Mouse (Mus musculus) left cerebral cortex, postnatal 14 days (tissue): ENCODE data around the gene Kdm6b. TPM values are rescaled to one million over a fixed set of nuclear protein-coding genes. Genes with fewer than 3 reads are reported as not detected.
A peak's percentile ranks its signal among the peaks of the same experiment; 100 is the strongest.

Source experiments
- DNase-seq, 2 experiments: peaks; one replicate each; pipeline ENCODE4 v3.0.0; 2021 to 2022; ENCODE audit warnings: low spot score in 2 of 2, mixed read lengths in 1 of 2
- intact Hi-C: fragments of 180-260 bp; cut with DNase I; formaldehyde crosslinking; loops from one replicate; pipeline ENCODE4 v1.15.1; 2025
- total RNA-seq, 2 experiments: library from RNA; stranded (reverse); gene quantifications; 2 replicates each; pipeline ENCODE4 v1.2.3; 2021

Kdm6b gene
- total RNA-seq, 2 experiments from 2014 or later = 33.0 to 33.3 TPM

GRCm38 (mm10) chr11:69420554-69421000 is 7.1 kb upstream of the Kdm6b start:
- intact Hi-C loops = no loop called here
- no peak for DNase-seq

- intact Hi-C loops = loop anchor here (5.0 kb wide), 1 partner anchor 323 kb away; the partner anchor contains the start of gene Per1
- DNase-seq = no peak
These were observed 6.5 kb upstream of the Kdm6b start for GRCm38 (mm10) chr11:69419813-69420553.

- peak in 1 of 2 experiments; percentile 68 for DNase-seq
- intact Hi-C loops = loop anchor here (5.0 kb wide), 1 partner anchor 322 kb away; the partner anchor contains the start of gene Per1
These were observed 6.0 kb upstream of the Kdm6b start for GRCm38 (mm10) chr11:69419443-69419812.

- DNase-seq = peak; percentile 93 to 97
- intact Hi-C loops = loop anchor here (5.0 kb wide), 1 partner anchor 321 kb away; the partner anchor contains the start of gene Per1
These were observed 5.3 kb upstream of the Kdm6b start for GRCm38 (mm10) chr11:69418481-69419442.

- peak; percentile 92 to 97 for DNase-seq
- intact Hi-C loops = loop anchor here (5.0 kb wide), 1 partner anchor 320 kb away; the partner anchor contains the start of gene Per1
These were observed 4.2 kb upstream of the Kdm6b start for GRCm38 (mm10) chr11:69417449-69418384.

GRCm38 (mm10) chr11:69416921-69417448 is 3.5 kb upstream of the Kdm6b start:
- intact Hi-C loops = loop anchor here (5.0 kb wide), 1 partner anchor 320 kb away; the partner anchor contains the start of gene Per1
- no peak for DNase-seq

GRCm38 (mm10) chr11:69416509-69416908 is 3.0 kb upstream of the Kdm6b start:
- DNase-seq = no peak
- intact Hi-C loops = loop anchor here (5.0 kb wide), 1 partner anchor 319 kb away; the partner anchor contains the start of gene Per1

GRCm38 (mm10) chr11:69415668-69416451 is 2.4 kb upstream of the Kdm6b start:
- intact Hi-C loops = loop anchor here (5.0 kb wide), 1 partner anchor 319 kb away; the partner anchor contains the start of gene Per1

GRCm38 (mm10) chr11:69415327-69415667 is 1.8 kb upstream of the Kdm6b start:
- DNase-seq = peak in 1 of 2 experiments; percentile 74

More at GRCm38 (mm10) chr11:69415668-69416451, 2.4 kb upstream of the Kdm6b start:
- peak in 1 of 2 experiments; percentile 66 for DNase-seq

GRCm38 (mm10) chr11:69414421-69415326 is 1.2 kb upstream of the Kdm6b start:
- intact Hi-C loops = loop anchor here (5.0 kb wide), 1 partner anchor 317 kb away; the partner anchor contains the start of gene Per1
- no peak for DNase-seq

More at GRCm38 (mm10) chr11:69415327-69415667, 1.8 kb upstream of the Kdm6b start:
- intact Hi-C loops = loop anchor here (5.0 kb wide), 1 partner anchor 318 kb away; the partner anchor contains the start of gene Per1

GRCm38 (mm10) chr11:69412548-69412947 is 927 bp downstream of the Kdm6b start:
- no peak for DNase-seq
- intact Hi-C loops = no loop called here

- intact Hi-C loops = no loop called here
- peak; percentile 59 to 80 for DNase-seq
These were observed 1.8 kb downstream of the Kdm6b start for GRCm38 (mm10) chr11:69411538-69412203.

- intact Hi-C loops = no loop called here
These were observed 2.4 kb downstream of the Kdm6b start for GRCm38 (mm10) chr11:69411073-69411535.

GRCm38 (mm10) chr11:69410310-69411072 is 3.0 kb downstream of the Kdm6b start:
- peak in 1 of 2 experiments; percentile 80 for DNase-seq
- intact Hi-C loops = no loop called here

More at GRCm38 (mm10) chr11:69411073-69411535, 2.4 kb downstream of the Kdm6b start:
- peak; percentile 95 to 97 for DNase-seq

GRCm38 (mm10) chr11:69410045-69410309 is 3.5 kb downstream of the Kdm6b start:
- intact Hi-C loops = no loop called here
- DNase-seq = no peak
